Mouse (Mus musculus) liver, embryonic 14.5 days (tissue): ENCODE measurements at regions not wholly inside any gene's neighbourhood (a gene's known extent, or its start where the extent isn't known, plus 50 kb on each side); places are given as distances from the start of the nearest gene placed in this dataset.

Experiments used
- CTCF ChIP-seq: IDR thresholded peaks from 2 replicates; pipeline ENCODE4 v1.5.1; 2016; ENCODE audit warnings: antibody characterized with exemption, low read depth, control low read depth
- EP300 ChIP-seq: IDR thresholded peaks from 2 replicates; pipeline ENCODE4 v1.6.1; 2016; ENCODE audit warnings: antibody characterized with exemption, low read depth

GRCm38 (mm10) chr6:109173015-109173414 lies 344.6 kb downstream of the Edem1 start:
- TF ChIP-seq CTCF (no peak), EP300 (no peak)
